Comparison of ENCODE assay signal across 26 mouse cellular contexts in genomic region chr17:25630313-25630712, GRCm38 (mm10). TPM values are rescaled to one million over a fixed set of nuclear protein-coding genes. Genes with fewer than 3 reads are reported as not detected.
"Had no signal": no experiment of that assay in that cellular context is flagged by ENCODE, and none has a peak within 500 bp of the region (broad histone marks: within the 10 kb centered on the region; RNA-seq: fewer than 3 reads in every experiment).

No protein-coding gene starts in this region.

- H3K9ac ChIP-seq: hindbrain, embryonic 12.5 days; hindbrain, embryonic 14.5 days; intestine, embryonic 15.5 days; limb, embryonic 12.5 days; liver, embryonic 13.5 days; liver, embryonic 15.5 days had no signal

- DNase-seq: gastrocnemius, adult 2 months; gastrocnemius, postnatal 10 days; gastrocnemius, postnatal 25 days; heart, adult 2 months; heart, postnatal 10 days; heart, postnatal 4 days; kidney, adult 18-20 months; kidney, adult 8-10 months; kidney, postnatal 10 days; kidney, postnatal 25 days; kidney, postnatal 4 days; liver; liver, embryonic 13.5 days had no signal

- H3K4me3 ChIP-seq: gastrocnemius, adult 2 months; heart, adult 2 months; hindbrain, embryonic 10.5 days; hindbrain, embryonic 12.5 days; intestine, embryonic 15.5 days; layer of hippocampus, adult 2 months; limb, embryonic 10.5 days; limb, embryonic 12.5 days; liver, embryonic 13.5 days; liver, embryonic 15.5 days had no signal

- ATAC-seq: hindbrain, embryonic 16.5 days; inflammation-experienced regulatory T-cells, adult 6 months; intestine, embryonic 15.5 days; intestine, postnatal 0 days had no signal

- H3K27me3 ChIP-seq: hindbrain, embryonic 12.5 days; intestine, embryonic 15.5 days; limb, embryonic 12.5 days; liver, embryonic 13.5 days; liver, embryonic 15.5 days had no signal

- H3K27ac ChIP-seq: gastrocnemius, adult 2 months; heart, adult 2 months; hindbrain, embryonic 10.5 days; hindbrain, embryonic 12.5 days; hindbrain, embryonic 14.5 days; intestine, embryonic 15.5 days; layer of hippocampus, adult 2 months; limb, embryonic 10.5 days; limb, embryonic 12.5 days; liver, embryonic 13.5 days; liver, embryonic 15.5 days had no signal

- H3K4me2 ChIP-seq: heart, embryonic 11.5 days; hindbrain, embryonic 12.5 days; hindbrain, embryonic 14.5 days; intestine, embryonic 15.5 days; limb, embryonic 12.5 days; liver, embryonic 11.5 days; liver, embryonic 13.5 days; liver, embryonic 15.5 days had no signal

- H3K9me3 ChIP-seq: hindbrain, embryonic 10.5 days; hindbrain, embryonic 12.5 days; intestine, embryonic 15.5 days; limb, embryonic 10.5 days; limb, embryonic 12.5 days; liver, embryonic 13.5 days; liver, embryonic 15.5 days had no signal

- H3K4me1 ChIP-seq: intestine, embryonic 15.5 days; liver, embryonic 13.5 days; liver, embryonic 15.5 days had no signal

RNA-seq across cellular contexts. Expression of gene Sox8, which starts 59.8 kb away (rescaled TPM):
- polyA plus RNA-seq: inflammation-experienced regulatory T-cells, adult 6 months had no signal
